Mouse (Mus musculus) regulatory T cell (primary cell): Measurements from ENCODE around the gene Fam208b.
"Not testable (repeated sequence)": the region's sequence is repeated elsewhere in the genome, so short reads cannot be mapped to it uniquely, and the experiment has no call there.

ENCODE experiments used
- in situ Hi-C: fragments of 300-600 bp; cut with MboI, MseI; formaldehyde crosslinking; loops from one replicate; pipeline ENCODE4 v1.15.1; 2025; ENCODE audit warnings: high pct_unique_total_duplicates

Fam208b gene

DNA sequence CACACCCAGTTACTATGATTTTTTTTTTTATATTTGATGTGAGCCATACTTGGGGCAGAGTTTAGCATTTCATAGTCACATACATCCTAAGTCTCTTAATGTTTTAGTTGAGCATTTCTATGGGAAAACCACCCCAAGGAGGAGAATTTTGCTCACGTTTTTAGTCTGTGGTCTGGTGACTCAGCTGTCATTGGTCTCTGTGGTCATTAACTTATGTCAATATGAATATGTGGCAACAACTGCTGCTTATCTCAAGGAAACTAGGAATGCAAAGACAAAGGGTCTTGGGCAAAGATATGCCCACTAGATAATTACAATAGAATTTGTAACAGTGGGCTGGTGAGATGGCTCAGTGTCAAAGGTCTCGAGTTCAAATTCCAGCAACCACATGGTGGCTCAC lies 47.0 kb downstream of the Fam208b start:
- in situ Hi-C loops = no loop called here

DNA sequence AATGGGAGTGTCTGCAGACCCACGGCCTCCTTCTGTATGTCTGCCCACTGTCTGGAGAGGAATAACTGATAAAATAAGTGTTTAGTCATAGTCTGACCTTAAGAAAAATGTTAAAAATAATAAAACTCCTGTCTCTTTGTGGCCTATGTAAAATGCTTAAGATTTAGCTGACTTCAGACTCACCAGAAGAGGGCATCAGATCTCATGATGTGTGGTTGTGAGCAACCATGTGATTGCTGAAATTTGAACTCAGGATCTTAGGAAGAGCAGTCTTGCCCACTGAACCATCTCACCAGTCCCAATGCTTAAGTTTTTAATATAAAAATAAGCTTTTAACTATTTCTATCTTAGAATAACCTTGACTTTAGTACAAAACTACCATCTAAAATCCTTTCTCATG lies 47.8 kb downstream of the Fam208b start:
- in situ Hi-C loops = no loop called here

DNA sequence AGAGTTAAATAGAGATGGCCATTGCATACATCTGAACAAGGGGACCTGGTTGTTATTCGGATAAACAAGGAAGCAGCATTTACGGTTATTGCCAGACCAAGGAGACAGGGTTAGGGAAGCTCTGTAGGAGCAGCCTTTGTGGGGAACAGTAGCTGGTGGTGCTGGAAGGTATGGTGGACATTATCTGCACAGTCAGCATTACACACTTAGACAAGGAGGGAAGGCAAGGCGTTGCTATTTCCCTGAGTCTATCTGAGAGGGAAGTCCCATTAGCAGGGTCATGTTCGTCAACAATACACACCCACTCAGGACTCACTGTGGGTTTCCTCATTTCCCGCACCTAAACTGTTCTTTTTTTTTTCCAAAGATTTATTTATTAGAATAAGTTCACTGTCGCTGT lies 63.1 kb downstream of the Fam208b start:
- in situ Hi-C loops = loop anchor here (5.0 to 10.0 kb wide), 2 partner anchors 47 to 141 kb away; no protein-coding TSS in a partner anchor

DNA sequence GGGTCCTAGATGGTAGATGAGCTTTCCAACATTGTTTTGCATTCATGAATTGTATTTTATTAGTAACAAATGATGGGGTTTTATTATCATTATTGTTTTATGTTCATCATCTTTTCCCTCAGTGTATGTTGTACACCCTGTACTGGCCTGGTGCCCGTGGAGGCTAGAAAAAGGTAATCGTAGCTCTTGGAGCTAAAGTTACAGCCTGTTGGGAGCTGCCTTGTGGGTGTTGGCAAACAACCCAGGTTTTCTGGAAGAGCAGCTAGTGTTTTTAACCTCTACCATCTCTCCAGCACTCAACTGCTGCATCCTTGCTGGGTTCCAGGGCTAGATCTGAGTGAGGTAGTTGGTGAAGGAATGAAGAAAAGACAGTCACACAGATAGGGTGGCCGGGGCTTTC lies 63.5 kb downstream of the Fam208b start:
- in situ Hi-C loops = loop anchor here (5.0 to 10.0 kb wide), 2 partner anchors 47 to 140 kb away; no protein-coding TSS in a partner anchor

DNA sequence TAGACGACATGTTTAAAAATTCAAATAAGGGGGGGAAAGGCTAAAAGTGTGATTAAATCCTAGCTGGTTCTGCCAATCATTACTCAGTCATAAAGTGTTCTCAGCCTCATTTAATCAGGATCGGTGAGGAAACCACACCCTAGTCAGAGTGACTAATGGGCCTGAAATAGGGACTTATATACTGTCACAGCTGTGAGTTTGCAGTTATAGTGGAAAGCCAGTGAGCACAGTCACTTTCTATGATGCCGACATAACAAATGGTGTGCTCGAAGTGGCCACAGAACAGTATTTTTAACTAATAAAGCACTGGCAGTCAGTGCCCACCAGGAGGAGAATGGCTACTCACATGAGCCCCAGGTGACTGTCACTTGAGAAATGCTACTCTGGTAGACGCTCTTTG lies 66.0 kb downstream of the Fam208b start:
- in situ Hi-C loops = loop anchor here (5.0 to 10.0 kb wide), 2 partner anchors 50 to 138 kb away; no protein-coding TSS in a partner anchor

DNA sequence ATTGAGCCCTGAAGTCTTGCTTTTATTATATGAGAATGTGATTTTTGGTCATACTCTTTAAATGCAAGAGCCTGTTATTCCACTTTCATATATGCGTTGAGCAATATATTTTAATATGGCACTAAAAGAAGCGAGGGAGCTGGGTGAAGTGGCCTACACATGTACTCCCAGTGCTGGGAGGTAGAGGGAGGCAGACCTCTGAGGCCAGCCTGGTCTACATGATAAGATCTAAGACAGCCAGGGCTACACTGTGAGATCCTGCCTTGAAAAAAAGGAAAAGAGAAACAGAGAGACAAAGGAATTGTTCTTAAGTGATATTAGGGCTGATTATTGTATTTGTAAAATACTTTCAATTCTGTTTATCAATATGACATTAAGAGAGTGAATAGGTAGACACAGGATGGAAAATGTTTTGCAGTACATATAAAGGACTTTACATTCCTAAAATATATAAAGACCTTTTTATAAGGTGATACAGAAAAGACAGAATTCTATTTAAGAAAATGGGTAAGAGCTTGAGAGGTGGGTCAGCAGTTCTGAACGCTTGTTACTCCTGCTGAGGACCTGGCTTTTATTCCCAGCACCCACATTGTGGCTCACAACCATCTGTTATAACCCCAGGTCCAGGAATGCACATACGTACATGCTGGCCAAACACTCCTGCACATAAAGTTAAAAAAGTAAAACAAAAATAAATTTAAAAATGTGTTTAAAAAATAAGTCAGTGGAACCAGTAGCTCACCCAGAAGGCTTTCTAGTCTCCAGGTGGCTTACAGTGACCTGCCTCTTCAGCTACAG lies 66.6 kb downstream of the Fam208b start:
- in situ Hi-C loops = loop anchor here (10.0 kb wide), 1 partner anchor 51 kb away; no protein-coding TSS in a partner anchor

DNA sequence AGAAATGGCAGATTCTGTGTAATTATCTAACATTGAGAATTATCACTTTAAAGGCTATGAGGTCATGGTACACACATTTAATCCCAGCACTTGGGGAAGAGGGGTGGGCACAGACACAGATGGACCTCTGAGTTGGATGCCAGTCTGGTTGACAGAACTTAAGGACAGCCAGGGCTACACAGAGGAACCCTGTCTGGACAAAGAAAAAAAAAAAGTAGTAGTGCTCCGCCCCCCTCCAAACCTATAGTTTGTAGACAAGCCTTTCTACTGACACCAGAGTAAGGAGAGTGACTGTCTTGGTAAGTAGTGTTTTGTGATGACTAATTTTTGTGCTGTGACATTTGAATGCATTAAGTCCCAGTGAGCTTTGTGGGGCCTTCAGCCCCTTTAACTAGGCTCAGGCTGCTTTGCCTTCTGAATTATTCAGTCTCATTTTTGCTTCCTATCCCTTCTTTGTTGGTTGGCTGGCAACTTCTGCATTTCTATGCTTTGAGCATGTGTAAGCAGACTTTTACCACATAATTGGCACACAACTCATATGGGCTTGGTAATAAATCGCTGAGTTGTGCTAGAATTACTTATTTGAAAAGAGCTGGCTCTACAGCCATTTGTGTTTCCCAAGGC lies 69.6 kb downstream of the Fam208b start:
- in situ Hi-C loops = loop anchor here (10.0 kb wide), 1 partner anchor 54 kb away; no protein-coding TSS in a partner anchor

DNA sequence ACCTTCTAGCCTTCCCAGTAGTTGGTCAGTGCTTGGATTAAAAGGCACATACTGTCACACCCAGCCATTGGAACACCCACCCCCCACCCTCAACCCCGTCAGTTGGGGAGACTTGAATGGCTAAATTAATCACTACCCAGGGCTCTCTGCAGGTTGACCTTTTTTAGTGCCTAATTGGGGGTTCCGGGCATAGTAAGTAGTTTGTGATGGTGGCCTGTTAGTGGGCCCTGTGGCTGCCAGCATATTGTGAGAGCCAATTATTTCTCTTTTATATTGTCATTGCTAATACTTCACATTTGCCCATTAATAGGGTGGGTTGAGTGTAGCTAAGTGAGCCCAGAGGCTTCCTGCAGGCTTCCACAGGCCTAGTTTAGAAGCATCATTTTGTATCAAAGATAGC lies 70.7 kb downstream of the Fam208b start:
- in situ Hi-C loops = loop anchor here (10.0 kb wide), 1 partner anchor 55 kb away; no protein-coding TSS in a partner anchor

DNA sequence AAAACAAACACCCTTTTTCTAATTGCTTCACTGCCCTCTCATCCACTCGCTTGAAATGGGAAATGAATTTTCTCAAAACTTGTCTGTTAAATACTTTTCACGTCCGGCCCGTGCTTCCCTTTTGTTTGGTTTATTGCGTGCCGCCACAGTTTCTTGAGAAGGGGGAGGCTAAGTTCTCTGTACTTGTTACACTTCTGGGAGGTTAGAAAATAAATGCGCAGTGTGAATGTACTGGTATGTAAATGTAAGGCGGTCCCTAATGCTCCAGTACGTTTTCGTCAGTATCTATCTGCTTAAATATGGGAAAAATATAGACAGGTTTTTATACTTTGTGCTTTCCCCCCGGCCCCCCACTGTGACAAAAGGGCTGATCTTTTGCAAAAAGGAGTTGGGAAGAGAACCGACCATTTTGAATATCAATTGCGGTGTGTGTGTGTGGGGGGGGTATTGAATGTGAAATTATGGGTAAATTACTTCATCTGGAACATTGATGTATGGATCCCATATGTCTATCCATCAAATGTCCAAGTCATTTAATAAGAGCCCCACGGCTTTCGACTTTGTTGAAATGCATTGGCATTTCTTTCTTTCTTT lies 71.8 kb downstream of the Fam208b start:
- in situ Hi-C loops = no loop called here

DNA sequence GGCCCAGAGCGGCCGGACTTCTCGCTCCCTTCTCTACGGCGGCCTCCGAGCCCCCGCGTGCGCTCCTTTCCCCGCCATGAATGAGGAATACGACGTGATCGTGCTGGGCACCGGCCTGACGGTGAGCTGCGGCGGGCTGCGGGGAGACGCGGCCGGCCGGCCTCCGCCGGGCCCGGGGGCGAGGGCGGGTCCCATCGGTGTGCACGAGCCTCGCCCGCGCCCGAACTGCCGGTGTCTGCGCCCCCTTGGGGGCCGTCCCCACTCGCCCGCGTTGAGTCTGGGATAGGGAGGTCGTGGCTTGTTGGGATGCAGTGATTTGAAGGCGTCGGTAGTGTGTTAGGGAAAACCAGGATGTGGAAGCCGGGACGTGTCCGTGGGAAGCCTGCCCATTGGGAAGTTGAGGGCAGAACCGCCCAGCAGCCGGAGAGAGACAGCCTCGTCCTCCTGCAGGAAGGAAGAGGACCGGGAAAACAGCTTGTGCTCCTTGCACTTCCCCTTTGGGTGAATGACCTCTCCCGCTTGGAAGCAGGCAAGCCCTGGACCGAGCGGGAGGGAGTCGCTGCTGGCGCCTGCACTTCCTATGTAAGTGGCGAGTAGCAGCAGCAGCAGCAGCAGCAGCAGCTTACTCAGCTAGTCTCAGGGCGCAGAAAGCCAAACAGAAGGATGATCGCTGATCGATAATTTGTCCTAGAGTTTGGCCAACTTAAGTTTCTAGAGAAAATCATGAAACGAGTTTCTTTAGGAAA lies 72.5 kb downstream of the Fam208b start:
- in situ Hi-C loops = no loop called here

DNA sequence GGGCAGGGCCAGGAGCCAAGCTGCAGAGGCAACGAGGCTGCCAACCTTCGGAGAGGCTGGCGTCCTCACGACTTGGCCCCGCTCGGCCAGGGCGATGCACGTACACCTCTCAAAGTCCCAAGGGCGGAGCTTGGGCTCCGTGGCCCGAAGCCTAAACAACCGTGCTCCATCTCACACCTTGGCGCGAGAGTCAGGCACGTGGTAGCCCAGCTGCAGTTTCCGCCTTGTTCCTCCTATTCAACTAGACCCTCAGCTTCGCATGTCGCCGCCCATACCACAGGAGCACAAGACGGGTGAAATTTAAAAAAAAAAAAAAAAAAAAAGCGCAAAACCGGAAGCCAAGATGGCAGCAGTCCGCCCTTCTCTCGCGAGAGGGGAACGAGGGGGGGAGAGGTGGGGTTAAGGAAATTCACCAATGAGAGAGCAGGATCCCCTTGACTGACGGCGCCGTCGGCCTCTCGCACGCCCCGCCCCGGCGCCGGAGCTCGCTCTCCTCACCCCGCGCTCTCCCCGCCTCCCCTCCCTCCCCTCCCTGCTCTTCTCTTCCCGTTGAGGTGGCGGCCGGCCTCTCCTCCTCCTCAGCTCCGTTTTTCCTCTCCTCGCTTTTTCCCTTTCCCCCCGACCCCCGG lies 73.2 kb downstream of the Fam208b start, which contains the start of gene Gdi2:
Gene Gdi2, plus strand, starts transcription at position 470 of the 629 bp plus-strand sequence.
- in situ Hi-C loops = no loop called here

DNA sequence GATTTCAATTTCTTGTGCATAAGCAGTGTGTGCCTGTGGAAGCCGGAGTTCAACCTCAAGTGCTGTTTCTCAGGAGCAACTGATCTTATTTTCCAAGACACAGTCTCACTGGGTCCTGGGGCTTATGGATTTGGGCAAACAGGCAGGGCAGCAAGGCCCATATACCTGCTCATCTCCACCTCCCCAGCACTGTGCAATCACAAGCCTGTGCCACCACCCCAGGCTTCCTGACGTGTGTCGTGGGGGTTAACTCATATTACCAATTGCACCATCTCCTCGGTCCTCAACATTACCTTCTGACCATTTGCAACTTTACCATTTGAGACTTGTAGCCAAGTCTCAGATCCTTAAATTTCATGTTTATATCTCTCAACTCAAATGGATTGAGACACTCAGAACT lies 76.8 kb downstream of the Fam208b start:
- in situ Hi-C loops = no loop called here

DNA sequence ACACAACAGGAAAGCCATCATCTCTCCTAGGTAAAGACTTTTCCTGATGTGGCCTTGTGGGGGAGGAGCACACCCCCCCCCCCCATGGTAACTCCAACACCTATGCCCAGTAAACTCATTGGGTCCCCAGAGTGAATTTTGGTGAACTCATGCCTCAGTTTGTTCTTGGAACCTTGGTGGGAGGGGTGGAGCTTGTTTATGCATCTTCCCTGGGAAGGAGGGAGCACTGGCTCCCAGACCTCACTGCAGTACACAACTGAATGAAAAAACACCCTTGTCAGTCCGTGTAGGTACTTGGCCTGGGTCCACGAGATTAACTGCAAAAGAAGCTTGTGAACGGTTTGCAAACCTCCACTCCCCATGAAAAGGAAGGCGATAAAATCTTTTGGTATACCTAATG lies 78.5 kb downstream of the Fam208b start:
- in situ Hi-C loops = no loop called here

DNA sequence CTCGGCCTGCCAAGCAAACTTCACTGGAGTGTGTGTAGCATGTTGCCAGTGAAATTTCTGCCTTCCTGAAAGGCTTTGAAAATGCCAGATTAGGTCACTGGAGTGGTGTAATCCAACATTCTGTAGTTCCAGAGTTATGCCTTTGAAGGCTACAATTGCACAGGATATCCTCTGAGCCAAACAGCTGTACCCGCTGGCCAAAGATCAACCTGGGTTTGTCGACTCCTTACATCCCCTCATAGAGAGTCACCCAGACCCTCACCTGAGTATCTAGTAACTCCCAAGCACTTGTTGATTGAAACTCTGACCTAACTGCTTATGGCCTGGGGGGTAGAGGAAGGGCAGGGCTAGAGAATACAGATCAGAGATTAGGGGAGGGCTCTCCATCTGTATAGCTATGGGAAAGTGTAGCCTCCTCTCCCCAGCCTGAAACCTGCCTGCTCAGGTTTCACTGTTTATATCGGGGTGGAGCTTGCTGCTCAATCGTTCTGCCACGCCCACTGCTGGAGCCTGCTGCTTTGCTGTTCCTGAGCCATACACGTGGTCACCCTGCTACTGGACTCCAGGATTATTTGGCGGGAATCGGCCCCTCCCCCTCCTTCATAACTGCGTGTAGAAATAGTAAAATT lies 79.1 kb downstream of the Fam208b start:
- in situ Hi-C loops = no loop called here

DNA sequence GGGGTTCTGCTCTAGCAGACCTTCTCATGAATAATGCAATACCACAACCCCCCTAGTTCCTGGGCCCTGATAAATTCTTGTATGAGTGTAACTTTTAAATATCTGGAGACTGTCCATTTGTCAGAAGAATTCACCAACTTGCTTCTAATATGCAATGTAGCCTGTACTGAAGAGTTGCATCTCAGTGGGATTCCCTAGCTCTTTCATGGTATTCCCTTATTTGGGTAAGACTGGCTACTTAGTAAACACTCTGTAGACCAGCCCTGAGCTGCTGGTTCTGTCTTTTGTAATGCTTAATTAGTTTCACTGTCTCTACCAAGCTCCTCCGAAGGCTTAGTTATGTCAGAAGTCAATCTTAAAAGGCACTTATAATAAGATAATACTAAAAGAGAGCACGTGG lies 79.7 kb downstream of the Fam208b start:
- in situ Hi-C loops = not testable (repeated sequence)

DNA sequence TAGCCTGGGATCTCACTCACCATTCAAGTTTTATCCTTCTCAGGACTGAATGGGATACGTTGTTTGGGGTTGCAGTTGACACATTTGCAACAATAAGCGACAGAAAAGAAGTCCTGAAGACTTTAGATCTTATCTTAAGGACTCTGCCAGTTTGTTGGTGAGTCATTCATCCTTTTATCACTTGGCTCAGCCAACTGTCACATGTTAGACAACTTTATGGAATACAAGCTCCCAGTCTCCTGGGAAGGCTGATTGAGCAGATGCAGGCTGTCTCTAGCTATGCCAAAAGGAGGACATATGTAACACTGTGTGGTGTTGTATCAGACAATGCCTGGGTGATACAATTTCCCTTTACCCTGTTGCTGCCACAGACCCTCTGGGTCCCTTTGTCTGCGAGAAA lies 80.5 kb downstream of the Fam208b start:
- in situ Hi-C loops = no loop called here

DNA sequence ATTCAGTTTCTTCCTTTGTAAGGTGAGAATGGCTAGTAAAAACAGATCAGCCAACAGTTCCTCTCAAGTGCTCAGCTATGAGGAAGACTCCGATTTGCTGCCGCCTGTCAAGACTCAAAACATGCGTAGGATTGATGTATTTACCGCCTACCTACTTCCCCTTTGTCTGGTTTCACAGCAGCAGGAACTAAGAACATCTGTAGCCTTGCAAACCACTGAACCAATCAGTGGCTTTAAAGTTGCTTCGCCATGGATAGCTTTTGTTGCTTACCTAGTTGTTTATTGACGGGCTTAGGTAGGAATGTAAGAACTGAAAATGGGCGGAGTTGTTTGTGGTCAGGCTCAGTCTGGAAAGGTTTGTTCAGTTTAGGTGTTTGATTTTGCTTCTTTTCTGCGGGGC lies 84.6 kb downstream of the Fam208b start:
- in situ Hi-C loops = no loop called here

DNA sequence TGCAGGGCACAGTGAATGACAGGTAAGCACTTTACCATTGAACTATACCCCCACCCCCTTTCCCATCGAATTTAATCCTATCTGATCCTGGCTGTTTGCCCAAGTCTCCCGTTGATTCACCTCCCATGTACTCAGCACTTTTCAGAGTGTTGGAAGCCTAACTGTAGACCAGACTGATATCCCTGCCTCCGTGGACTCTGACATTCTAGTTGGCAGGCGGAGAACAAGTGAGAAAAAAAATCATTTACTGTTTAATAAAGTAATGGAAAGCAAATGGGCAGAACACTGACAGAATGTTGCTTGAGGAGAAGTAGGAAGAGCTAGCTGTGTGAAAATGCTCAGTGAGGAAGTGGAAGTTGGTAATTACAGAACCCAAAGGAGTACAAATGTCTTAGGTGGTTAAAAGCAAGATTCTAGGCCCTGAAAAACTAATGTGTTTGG lies 85.3 kb downstream of the Fam208b start:
- in situ Hi-C loops = no loop called here

DNA sequence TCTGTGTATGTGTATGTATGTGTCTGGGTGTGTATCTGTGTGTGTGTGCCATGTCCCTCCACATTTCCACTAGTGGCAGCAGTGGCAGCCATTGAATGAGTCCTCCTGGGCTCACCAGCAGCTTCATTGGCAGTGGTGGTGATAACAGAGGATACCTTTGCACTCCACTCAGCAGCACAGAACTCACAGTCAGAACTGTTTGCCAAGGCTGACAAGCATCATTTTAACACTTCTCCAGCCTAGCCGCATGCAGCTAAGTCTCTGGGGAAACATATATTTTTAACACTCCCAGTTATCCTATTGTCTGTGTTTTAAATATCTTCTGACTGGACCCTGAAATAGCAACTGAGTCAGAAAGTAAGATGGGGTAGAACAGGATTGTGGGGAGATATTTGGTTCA lies 87.0 kb downstream of the Fam208b start:
- in situ Hi-C loops = no loop called here

DNA sequence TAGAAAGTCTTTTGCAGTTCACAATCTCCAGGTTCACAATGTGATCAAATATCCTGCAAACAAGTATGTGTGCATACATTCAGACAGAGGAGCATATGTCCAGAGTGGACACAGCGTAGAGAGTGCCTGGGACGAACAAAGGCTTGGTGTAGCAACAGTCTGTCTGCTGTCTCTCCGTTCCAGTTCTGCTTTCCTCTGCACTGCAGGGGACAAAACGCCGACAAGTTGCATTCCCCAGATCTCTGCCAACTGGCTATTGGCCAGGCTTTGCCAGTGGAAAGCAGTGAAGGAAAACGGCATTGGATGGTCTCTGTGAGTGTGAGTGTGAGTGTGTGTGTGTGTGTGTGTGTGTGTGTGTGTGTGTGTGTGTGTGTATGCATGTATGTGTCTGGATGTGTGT lies 87.4 kb downstream of the Fam208b start:
- in situ Hi-C loops = no loop called here

DNA sequence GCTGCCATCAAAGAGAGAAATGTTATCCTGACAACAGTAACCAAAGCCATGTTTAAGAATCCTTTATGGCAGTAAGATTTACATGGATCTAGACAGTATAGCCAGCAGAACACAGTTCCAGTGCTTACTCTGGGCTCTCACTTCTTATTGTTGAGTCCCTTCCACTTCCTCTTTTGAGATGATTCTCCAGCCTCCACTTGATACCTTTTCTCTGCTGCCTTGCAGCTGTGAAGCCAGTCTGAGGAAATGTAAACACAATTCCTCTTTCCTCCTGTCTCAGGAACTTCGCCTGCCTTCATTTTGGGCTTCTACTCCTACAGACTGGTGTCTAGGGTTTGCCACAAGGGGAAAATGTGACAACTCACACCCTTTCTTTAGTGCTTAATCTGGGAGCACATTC lies 90.9 kb downstream of the Fam208b start:
- in situ Hi-C loops = loop anchor here (5.0 kb wide), 1 partner anchor 238 kb away; no protein-coding TSS in a partner anchor
